Mouse (Mus musculus): ENCODE measurements around the gene Desi2.
A peak's percentile ranks its signal among the peaks of the same experiment; 100 is the strongest.
"Not testable (repeated sequence)": the region's sequence is repeated elsewhere in the genome, so short reads cannot be mapped to it uniquely, and the experiment has no call there.

Gene Desi2

DNA sequence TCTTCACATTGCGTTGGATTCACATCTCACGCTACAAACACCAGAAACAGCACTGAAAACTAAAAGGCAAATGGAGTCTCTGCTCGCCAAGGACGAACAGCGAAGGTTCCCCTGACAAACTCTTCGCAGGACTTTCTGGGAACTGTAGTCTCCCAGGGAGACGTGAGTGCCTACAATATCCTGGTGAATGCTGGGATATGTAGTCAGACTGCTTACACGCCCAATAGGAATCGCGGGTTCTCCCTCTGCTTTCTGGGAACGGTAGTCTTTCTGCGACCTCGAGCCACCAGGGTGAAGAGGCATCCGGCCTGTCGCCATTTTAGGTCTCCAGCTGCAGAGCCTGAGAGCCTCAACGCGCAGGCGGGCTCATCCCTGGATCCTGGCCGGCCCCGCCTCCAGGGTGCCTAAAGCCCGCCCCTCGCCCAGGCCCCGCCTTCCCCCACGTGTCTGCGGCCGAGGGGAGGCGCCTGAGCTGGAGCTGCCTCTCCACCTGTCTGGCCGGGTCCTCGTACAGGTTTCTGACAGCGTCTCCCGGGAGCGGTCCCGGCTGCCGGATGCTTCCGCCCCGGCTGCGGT lies at the start of gene Desi2:
Desi2 (plus strand) TSS at position 202 of the 576 bp plus-strand sequence.
- DNase-seq (ENCODE audit: low read depth in 1 of 2, low spot score in 2 of 2), result peak; percentile 95 to 96

- DNase-seq (ENCODE audit: low read depth in 1 of 2, low spot score in 2 of 2), result peak in 1 of 2 experiments; percentile 12
Observed at GRCm38 (mm10) chr1:178146513-178146912, 40.7 kb upstream of the Desi2 start.

DNA sequence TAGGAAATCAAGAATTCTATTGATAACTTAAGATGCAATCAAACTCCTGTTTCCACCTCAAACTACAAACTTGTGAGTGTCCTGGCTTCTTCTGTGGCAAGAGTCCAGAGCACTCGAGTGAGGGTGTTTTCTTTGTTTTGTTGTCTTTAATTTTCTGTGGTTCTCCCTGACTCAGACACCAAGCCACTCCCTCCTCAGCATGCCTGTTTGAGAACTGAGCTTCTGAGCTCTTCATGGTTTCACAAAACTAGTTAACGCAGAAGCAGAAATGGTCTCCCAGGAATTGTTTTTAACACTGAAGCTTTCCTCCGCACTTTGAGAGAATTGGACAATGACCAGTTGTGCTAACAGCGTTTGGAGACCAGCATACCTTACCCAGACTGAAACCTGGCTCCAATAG lies 40.3 kb upstream of the Desi2 start:
- DNase-seq (ENCODE audit: low read depth in 1 of 2, low spot score in 2 of 2), result not testable (repeated sequence)

DNA sequence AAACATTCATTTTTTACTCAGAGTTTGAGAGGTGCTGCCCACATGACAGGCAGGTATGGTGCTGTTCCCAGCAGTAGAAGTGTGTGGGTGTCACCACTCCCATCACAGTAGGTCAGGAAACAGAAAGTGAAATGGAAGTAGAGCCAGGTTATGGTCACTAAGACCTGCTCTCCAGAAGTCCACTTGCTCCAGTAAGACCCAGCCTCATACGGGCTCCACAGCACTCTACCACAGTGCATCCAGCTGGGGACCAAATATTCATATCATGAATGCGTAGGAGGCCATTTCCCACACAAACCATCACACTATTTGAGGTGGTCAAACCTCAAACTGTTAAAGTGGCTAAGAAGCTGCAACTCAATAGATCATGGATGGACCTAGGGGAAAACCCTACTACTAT lies 5.0 kb upstream of the Desi2 start:
- no peak for DNase-seq (ENCODE audit: low read depth in 1 of 2, low spot score in 2 of 2)

GRCm38 (mm10) chr1:178185591-178185990 lies 1.6 kb upstream of the Desi2 start:
- no peak for DNase-seq (ENCODE audit: low read depth in 1 of 2, low spot score in 2 of 2)

DNA sequence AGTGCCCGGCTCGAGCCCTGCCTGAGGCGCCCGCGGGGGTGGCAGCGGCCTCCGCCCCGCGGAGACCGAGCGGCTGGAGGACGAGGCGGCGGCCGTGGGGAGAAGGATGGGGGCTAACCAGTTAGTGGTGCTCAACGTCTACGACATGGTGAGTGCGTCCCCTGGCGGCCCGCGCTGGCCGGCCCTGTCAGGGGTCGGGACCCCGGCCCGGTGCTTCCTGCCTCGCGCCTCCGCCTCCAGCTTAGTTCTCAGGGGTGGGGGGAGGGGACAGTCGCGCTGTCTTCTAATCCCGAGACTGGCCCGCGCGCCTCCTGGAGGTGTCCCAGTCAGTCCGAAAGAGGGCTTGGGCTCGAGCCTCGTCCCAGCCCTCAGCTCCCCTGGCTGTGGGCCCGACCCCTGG lies 593 bp downstream of the Desi2 start:
- DNase-seq (ENCODE audit: low read depth in 1 of 2, low spot score in 2 of 2), result not testable (repeated sequence)

DNA sequence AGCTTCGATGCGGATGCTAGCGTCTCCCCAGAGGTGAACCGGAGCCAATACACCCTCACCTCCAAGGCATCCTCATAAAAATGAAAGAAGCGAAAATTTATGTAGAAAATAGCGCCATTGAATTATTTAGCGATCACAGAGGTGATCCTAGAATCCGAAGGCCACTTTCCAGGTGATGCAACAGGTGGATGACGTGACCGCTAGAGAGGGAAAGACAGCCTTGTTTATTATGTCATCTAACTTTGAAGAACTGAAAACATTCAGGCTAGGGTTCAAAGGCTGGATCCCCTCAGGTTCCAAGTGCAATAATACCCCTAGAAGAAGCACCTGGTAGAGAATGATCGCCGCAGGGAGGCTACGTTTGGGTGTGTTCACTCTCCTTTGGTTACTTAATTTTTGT lies 1.2 kb downstream of the Desi2 start:
- DNase-seq (ENCODE audit: low read depth in 1 of 2, low spot score in 2 of 2), result no peak

DNA sequence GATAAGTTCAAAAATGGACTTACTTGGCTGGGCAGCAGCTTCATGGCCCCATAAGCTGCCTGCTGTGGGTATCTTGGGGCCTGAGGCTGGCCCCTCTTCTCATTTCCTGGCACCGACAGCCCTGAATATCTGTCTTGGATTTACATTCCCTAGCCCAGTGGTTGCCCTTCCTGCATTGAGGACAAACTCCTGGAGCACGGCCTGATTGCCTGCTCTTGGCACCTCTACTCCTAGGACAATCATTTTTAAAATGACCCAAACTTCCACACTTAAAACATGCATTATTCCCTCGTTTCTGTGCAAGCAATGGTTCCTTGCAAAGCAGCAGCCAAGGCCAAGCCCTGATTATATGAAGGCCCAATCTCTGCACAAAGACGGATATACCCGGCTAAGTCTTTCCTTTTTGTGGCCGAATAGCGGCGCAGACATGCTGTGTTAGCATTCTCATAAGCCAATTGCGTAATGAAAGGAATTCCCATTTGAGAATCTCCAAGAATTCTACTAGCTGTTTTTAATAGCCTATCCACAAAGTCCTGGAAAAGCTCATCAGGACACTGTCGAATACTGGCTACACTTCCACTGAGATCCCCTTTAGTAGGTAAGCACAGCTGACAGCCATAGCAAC lies 18.6 kb downstream of the Desi2 start:
- no peak for DNase-seq (ENCODE audit: low read depth in 1 of 2, low spot score in 2 of 2)

- DNase-seq (ENCODE audit: low read depth in 1 of 2, low spot score in 2 of 2), result not testable (repeated sequence)
Observed at GRCm38 (mm10) chr1:178207856-178208255, 20.6 kb downstream of the Desi2 start.

DNA sequence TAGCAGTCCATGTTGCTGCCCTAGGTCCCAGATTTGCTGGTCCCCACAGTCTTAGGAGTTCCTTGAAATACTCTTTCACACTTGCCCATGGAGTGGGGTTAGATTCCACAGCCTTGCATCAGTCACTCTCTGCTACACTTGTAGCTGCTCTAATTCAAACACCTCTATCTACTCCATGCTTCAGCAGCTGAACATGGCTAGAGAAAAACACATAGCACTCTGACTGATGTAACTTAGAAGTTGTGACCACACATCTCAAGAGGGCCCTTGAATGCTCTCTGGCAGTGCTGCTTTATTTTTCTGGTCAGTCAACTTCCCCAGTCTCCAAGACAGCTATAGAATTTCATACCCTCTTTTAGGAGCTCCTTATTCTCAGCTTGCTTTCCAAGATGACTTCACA lies 22.7 kb downstream of the Desi2 start:
- no peak for DNase-seq (ENCODE audit: low read depth in 1 of 2, low spot score in 2 of 2)

GRCm38 (mm10) chr1:178217157-178217556 lies 29.9 kb downstream of the Desi2 start:
- DNase-seq (ENCODE audit: low read depth in 1 of 2, low spot score in 2 of 2), result no peak

- no peak for DNase-seq (ENCODE audit: low read depth in 1 of 2, low spot score in 2 of 2)
Observed at GRCm38 (mm10) chr1:178218305-178218704, 31.1 kb downstream of the Desi2 start.

- no peak for DNase-seq (ENCODE audit: low read depth in 1 of 2, low spot score in 2 of 2)
Observed at GRCm38 (mm10) chr1:178219166-178220077, 32.2 kb downstream of the Desi2 start.

DNA sequence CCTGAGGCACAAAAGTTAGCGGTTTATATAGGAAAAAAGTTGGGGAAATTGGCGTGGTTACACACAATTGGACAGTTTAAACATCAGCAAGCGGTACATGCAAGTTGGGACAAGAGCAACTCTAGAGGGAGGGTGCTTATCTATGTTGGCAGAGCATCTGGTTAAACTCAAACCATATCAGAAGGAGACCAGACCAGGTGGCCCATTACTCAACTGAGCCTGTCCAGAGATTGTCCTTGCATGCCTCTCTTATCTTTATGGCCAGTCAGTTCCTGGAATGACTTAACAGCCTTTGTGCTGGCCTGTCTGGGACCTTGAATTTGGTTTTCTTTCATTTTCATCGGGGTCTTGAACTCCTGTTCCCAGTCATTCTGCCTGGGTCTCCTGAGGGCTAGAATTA lies 41.7 kb downstream of the Desi2 start:
- not testable (repeated sequence) for DNase-seq (ENCODE audit: low read depth in 1 of 2, low spot score in 2 of 2)

- DNase-seq (ENCODE audit: low read depth in 1 of 2, low spot score in 2 of 2), result no peak
Observed at GRCm38 (mm10) chr1:178234109-178234508, 46.9 kb downstream of the Desi2 start.

- DNase-seq (ENCODE audit: low read depth in 1 of 2, low spot score in 2 of 2), result no peak
Observed at GRCm38 (mm10) chr1:178235919-178236466, 48.8 kb downstream of the Desi2 start.

DNA sequence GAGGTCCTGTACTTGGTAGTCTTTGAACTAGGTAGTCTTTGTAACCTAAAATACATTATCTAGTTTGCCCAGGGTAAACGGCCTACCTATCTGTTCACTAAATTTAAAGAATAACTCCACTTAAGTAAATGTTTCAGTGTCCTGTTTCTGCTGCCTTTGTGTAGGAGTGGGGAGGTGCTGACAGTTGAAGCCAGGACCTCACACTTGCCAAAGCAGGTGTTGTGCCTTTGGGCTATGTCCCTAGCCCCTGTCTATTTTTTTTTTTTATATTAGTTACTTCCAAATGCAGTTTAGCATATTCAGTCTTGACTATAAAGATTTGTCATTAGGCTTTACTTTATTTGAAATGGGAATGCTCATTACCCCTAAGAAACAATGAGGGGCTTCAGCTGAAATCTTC lies 51.5 kb downstream of the Desi2 start:
- no peak for DNase-seq (ENCODE audit: low read depth in 1 of 2, low spot score in 2 of 2)

GRCm38 (mm10) chr1:178241884-178242508 lies 54.8 kb downstream of the Desi2 start:
- no peak for DNase-seq (ENCODE audit: low read depth in 1 of 2, low spot score in 2 of 2)

GRCm38 (mm10) chr1:178248107-178248820 lies 61.0 kb downstream of the Desi2 start:
- no peak for DNase-seq (ENCODE audit: low read depth in 1 of 2, low spot score in 2 of 2)

- no peak for DNase-seq (ENCODE audit: low read depth in 1 of 2, low spot score in 2 of 2)
Observed at GRCm38 (mm10) chr1:178254598-178254997, 67.4 kb downstream of the Desi2 start.

- no peak for DNase-seq (ENCODE audit: low read depth in 1 of 2, low spot score in 2 of 2)
Observed at GRCm38 (mm10) chr1:178256351-178256750, 69.1 kb downstream of the Desi2 start.

All from monocyte, adult 2 months (primary cell).